Mouse (Mus musculus): ENCODE data around the gene Nutf2-ps1. TPM values are rescaled to one million over a fixed set of nuclear protein-coding genes. Genes with fewer than 3 reads are reported as not detected.

Nutf2-ps1 gene
- polyA plus RNA-seq, 1 experiment from 2014 or later, result 484 TPM

DNA sequence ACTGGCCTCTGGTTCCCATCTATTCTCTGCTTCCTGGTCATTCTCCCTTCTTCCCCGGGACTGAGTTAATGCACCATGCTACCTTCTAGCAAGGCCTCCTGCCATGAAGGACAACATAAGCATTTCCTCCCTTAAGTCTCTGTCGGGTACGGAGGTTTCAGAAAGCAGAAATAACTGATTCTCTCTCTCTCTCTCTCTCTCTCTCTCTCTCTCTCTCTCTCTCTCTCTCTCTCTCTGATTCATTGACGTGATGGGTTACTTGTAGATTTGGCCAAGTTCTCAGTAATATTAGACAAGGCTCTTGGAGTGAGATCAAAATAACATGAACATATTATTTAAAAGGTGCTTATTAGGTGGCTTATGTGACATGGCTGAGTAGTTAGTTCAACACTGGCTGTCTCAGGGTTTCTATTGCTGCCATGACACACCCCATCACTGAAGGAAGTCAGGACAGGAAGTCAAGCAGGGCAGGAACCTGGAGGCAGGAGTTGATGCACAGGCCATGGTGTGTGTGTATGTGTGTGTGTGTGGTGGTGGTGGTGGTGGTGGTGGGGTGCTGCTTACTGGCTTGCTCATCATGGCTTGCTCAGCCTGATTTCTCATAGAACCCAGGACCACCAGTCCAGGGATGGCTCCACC, 43.8 kb downstream of the Nutf2-ps1 start:
- DNase-seq (ENCODE audit: low spot score) (no peak), ATAC-seq (ENCODE audit: low FRiP score) (no peak)
- Histone ChIP-seq H3K27ac (ENCODE audit: low read depth, low read length) (no peak overlapping the region), H3K4me3 (ENCODE audit: low read depth, low read length) (no peak overlapping the region), H3K4me1 (replicated peaks; ENCODE audit: control insufficient read depth, insufficient read depth, low read length) (no peaks in the 10 kb centered on the region), H3K36me3 (ENCODE audit: control insufficient read depth, insufficient read depth, low read length) (no peaks in the 10 kb centered on the region), H3K9ac (ENCODE audit: low read depth, low read length) (no peak overlapping the region), H3K9me3 (ENCODE audit: control insufficient read depth, low read length) (no peaks in the 10 kb centered on the region), H3K4me2 (replicated peaks; ENCODE audit: low read depth, low read length) (no peak overlapping the region), H3K27me3 (ENCODE audit: control insufficient read depth, insufficient read depth, low read length) (no peaks in the 10 kb centered on the region)
- 63% methylated on average over 4 of the region's 4 CpGs for WGBS

DNA sequence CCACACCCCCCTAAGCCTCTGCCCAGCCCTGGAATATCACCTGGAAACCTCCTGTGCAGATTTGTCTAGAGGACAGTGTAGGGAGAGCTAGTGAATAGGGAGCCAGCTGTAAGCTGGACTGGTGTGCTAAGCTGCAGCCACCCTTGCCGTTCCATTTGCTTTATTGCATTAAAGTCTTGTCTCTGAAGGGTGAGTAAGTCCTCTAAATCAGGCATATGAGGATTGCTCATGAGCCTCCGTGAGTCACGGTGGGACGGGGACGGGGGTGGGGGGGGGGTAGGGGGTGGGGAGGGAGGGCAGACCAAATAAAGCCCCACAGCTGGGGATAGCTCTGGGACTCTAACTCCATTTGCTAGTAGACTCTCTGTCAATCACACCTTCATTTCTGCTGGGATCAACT, 45.3 kb downstream of the Nutf2-ps1 start:
- no peak overlapping the region for H3K4me2 ChIP-seq (replicated peaks; ENCODE audit: low read depth, low read length)
- no peaks in the 10 kb centered on the region for H3K9me3 ChIP-seq (ENCODE audit: control insufficient read depth, low read length)
- ATAC-seq (ENCODE audit: low FRiP score) (no peak), DNase-seq (ENCODE audit: low spot score) (no peak)
- H3K9ac ChIP-seq (ENCODE audit: low read depth, low read length), result no peak overlapping the region
- H3K27ac ChIP-seq (ENCODE audit: low read depth, low read length), result no peak overlapping the region
- H3K27me3 ChIP-seq (ENCODE audit: control insufficient read depth, insufficient read depth, low read length), result no peaks in the 10 kb centered on the region
- WGBS, result 35% methylated on average over 5 of the region's 5 CpGs
- no peaks in the 10 kb centered on the region for H3K36me3 ChIP-seq (ENCODE audit: control insufficient read depth, insufficient read depth, low read length)
- no peak overlapping the region for H3K4me3 ChIP-seq (ENCODE audit: low read depth, low read length)
- no peaks in the 10 kb centered on the region for H3K4me1 ChIP-seq (replicated peaks; ENCODE audit: control insufficient read depth, insufficient read depth, low read length)

DNA sequence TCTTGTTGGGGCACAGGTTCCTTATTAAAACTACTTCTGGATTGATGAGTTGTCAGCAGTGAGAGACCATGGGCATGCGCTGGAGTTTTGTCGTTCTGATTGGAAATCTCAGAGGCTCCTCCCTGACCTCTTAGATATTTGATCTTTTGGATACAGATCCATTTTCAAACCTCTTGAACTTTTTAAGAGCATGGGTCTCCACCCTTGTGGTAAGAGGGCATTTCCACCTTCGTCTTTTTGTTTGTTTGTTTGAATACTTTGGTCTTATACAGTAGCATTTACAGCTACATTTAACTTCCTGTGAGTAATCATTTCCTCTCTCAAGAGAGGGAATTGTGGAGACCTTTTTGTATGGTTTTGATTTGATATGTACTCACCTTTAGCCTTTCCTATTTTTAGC, 49.6 kb downstream of the Nutf2-ps1 start:
- no peaks in the 10 kb centered on the region for H3K4me1 ChIP-seq (replicated peaks; ENCODE audit: control insufficient read depth, insufficient read depth, low read length)
- no peak overlapping the region for H3K27ac ChIP-seq (ENCODE audit: low read depth, low read length)
- no peaks in the 10 kb centered on the region for H3K27me3 ChIP-seq (ENCODE audit: control insufficient read depth, insufficient read depth, low read length)
- no peak overlapping the region for H3K9ac ChIP-seq (ENCODE audit: low read depth, low read length)
- ATAC-seq (ENCODE audit: low FRiP score), result no peak
- H3K9me3 ChIP-seq (ENCODE audit: control insufficient read depth, low read length), result no peaks in the 10 kb centered on the region
- no peaks in the 10 kb centered on the region for H3K36me3 ChIP-seq (ENCODE audit: control insufficient read depth, insufficient read depth, low read length)
- no peak overlapping the region for H3K4me3 ChIP-seq (ENCODE audit: low read depth, low read length)
- 78% methylated on average over 3 of the region's 3 CpGs for WGBS
- no peak overlapping the region for H3K4me2 ChIP-seq (replicated peaks; ENCODE audit: low read depth, low read length)
- no peak for DNase-seq (ENCODE audit: low spot score)

DNA sequence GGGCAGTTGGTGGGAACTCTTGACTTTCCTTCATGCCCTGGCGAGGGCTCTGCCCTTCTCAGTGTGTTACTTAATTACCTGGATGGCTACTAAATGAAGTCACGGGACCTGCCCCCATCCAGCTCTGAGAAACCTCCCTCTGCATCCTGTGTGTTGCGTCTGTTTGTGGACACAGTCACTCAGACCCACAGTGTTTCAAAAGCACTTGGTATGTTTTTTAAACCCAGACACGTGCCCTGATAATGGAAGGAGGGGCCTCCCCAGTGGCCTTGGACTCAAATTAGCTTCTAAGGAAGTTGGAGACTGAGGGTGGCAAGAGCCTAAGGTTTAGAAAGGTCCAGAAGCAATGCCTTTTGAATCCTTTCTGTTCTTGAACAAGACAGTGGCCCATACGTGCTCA, 50.1 kb downstream of the Nutf2-ps1 start:
- H3K9me3 ChIP-seq (ENCODE audit: control insufficient read depth, low read length), result no peaks in the 10 kb centered on the region
- no peak overlapping the region for H3K9ac ChIP-seq (ENCODE audit: low read depth, low read length)
- H3K27me3 ChIP-seq (ENCODE audit: control insufficient read depth, insufficient read depth, low read length), result no peaks in the 10 kb centered on the region; the same call in 1 of the 2 replicates
- H3K36me3 ChIP-seq (ENCODE audit: control insufficient read depth, insufficient read depth, low read length), result no peaks in the 10 kb centered on the region
- no peak overlapping the region for H3K4me3 ChIP-seq (ENCODE audit: low read depth, low read length)
- H3K4me2 ChIP-seq (replicated peaks; ENCODE audit: low read depth, low read length), result no peak overlapping the region
- no peaks in the 10 kb centered on the region for H3K4me1 ChIP-seq (replicated peaks; ENCODE audit: control insufficient read depth, insufficient read depth, low read length)
- no peak for ATAC-seq (ENCODE audit: low FRiP score)
- H3K27ac ChIP-seq (ENCODE audit: low read depth, low read length), result no peak overlapping the region
- DNase-seq (ENCODE audit: low spot score), result no peak
- WGBS, result 75% methylated on average over 5 of the region's 5 CpGs

Other genes with a start within 250 kb of the Nutf2-ps1 start
- not detected in 2 replicates for gene Gm10197, start 217.3 kb downstream of the Nutf2-ps1 start, polyA plus RNA-seq (2014; fragmentation: Nextera tagmentation; extraction: Ambion mirVana)
- gene Smndc1, start 198.5 kb downstream of the Nutf2-ps1 start, polyA plus RNA-seq (2014; fragmentation: Nextera tagmentation; extraction: Ambion mirVana), result 51.5 and 56.0 TPM in 2 replicates
- gene Dusp5, start 60.0 kb downstream of the Nutf2-ps1 start, polyA plus RNA-seq (2014; fragmentation: Nextera tagmentation; extraction: Ambion mirVana), result 2.3 and 2.7 TPM in 2 replicates
- 91.1 and 95.3 TPM in 2 replicates for gene Smc3, start 11.3 kb upstream of the Nutf2-ps1 start, polyA plus RNA-seq (2014; fragmentation: Nextera tagmentation; extraction: Ambion mirVana)
- 0.64 and 0.73 TPM in 2 replicates for gene Rbm20, start 88.2 kb upstream of the Nutf2-ps1 start, polyA plus RNA-seq (2014; fragmentation: Nextera tagmentation; extraction: Ambion mirVana)